Mouse (Mus musculus) stomach, embryonic 14.5 days (tissue): ENCODE results near the gene Lrrk1. TPM values are rescaled to one million over a fixed set of nuclear protein-coding genes. Genes with fewer than 3 reads are reported as not detected.

Source experiments
- ATAC-seq: fragments of 200-750 bp; cut with Nextera tagmentation; 2 replicates; pipeline ENCODE4 v1.8.0; 2017; ENCODE audit warnings: low read depth, moderate TSS enrichment; ENCODE audit not compliant: insufficient number of reproducible peaks, insufficient read depth, low FRiP score
- H3K27ac ChIP-seq: fragments of 300-500 bp; sonication (generic); 2 replicates; pipeline ENCODE4 v1.5.1; 2014; ENCODE audit warnings: mild to moderate bottlenecking, low read length, moderate library complexity, mixed read lengths
- H3K27me3 ChIP-seq: fragments of 300-500 bp; sonication (generic); 2 replicates; pipeline ENCODE4 v1.6.1; 2014; ENCODE audit warnings: low read length, control low read depth, mixed read lengths; ENCODE audit not compliant: control insufficient read depth, insufficient read depth
- H3K36me3 ChIP-seq: fragments of 300-500 bp; sonication (generic); 2 replicates; pipeline ENCODE4 v1.6.1; 2014; ENCODE audit warnings: mild to moderate bottlenecking, control low read depth, low read length, moderate library complexity, mixed read lengths; ENCODE audit not compliant: control insufficient read depth, insufficient read depth
- H3K4me1 ChIP-seq: fragments of 300-500 bp; sonication (generic); 2 replicates; pipeline ENCODE4 v1.6.1; 2014; ENCODE audit warnings: low read length, control low read depth, mixed read lengths; ENCODE audit not compliant: control insufficient read depth, insufficient read depth
- H3K4me2 ChIP-seq: fragments of 300-500 bp; sonication (generic); replicated peaks from 2 replicates; pipeline ENCODE4 v1.6.1; 2014; ENCODE audit warnings: low read depth, low read length, control low read depth
- H3K4me3 ChIP-seq: fragments of 300-500 bp; sonication (generic); 2 replicates; pipeline ENCODE4 v1.5.1; 2014; ENCODE audit warnings: low read depth, low read length, control low read depth
- H3K9ac ChIP-seq: fragments of 300-500 bp; sonication (generic); replicated peaks from 2 replicates; pipeline ENCODE4 v1.6.1; 2014; ENCODE audit warnings: low read depth, mild to moderate bottlenecking, control low read depth, low read length, moderate library complexity, mixed read lengths
- H3K9me3 ChIP-seq: fragments of 300-500 bp; sonication (generic); 2 replicates; pipeline ENCODE4 v1.6.1; 2016; ENCODE audit warnings: low read depth, low read length, control low read depth; ENCODE audit not compliant: control insufficient read depth
- WGBS: fragments of 180-500 bp; shearing (Covaris S2); extraction: QIAGEN DNeasy Blood & Tissue Kit; methylation state at CpG from one replicate; pipeline ENCODE4 v1.1.7; 2014; 5-methylcytosine and 5-hydroxymethylcytosine counted together
- polyA plus RNA-seq: library from polyadenylated mRNA; unstranded; fragments of >200 nt; fragmentation: Nextera tagmentation; extraction: Ambion mirVana; gene quantifications from 2 replicates; pipeline ENCODE4 v1.2.1, GENCODE M21; 2014

Lrrk1 gene
- polyA plus RNA-seq, 1 experiment from 2014 or later, result 17.9 TPM

GRCm38 (mm10) chr7:66300680-66301079, 87.5 kb downstream of the Lrrk1 start:
- ATAC-seq, result peak; percentile 56; the same call in 1 of the 2 replicates
- H3K27ac ChIP-seq, result no peak overlapping the region
- H3K36me3 ChIP-seq, result peaks cover 14% of the 10 kb centered on the region
- H3K4me1 ChIP-seq, result no peaks in the 10 kb centered on the region
- 9% methylated on average over 5 of the region's 5 CpGs for WGBS
- H3K9me3 ChIP-seq, result no peaks in the 10 kb centered on the region
- H3K27me3 ChIP-seq, result no peaks in the 10 kb centered on the region
- no peak overlapping the region for H3K9ac ChIP-seq
- no peak overlapping the region for H3K4me2 ChIP-seq
- H3K4me3 ChIP-seq, result no peak overlapping the region

GRCm38 (mm10) chr7:66297656-66298021, 90.5 kb downstream of the Lrrk1 start:
- H3K9me3 ChIP-seq, result no peaks in the 10 kb centered on the region
- H3K36me3 ChIP-seq, result peaks cover 11% of the 10 kb centered on the region
- no peaks in the 10 kb centered on the region for H3K27me3 ChIP-seq
- H3K4me2 ChIP-seq, result no peak overlapping the region
- H3K27ac ChIP-seq, result no peak overlapping the region
- no peak for ATAC-seq
- 48% methylated on average over 9 of the region's 9 CpGs for WGBS
- H3K9ac ChIP-seq, result no peak overlapping the region
- no peak overlapping the region for H3K4me3 ChIP-seq
- H3K4me1 ChIP-seq, result 0 out of 2 replicates have a peak, but pooled peaks cover 2% of the 10 kb centered on the region

DNA sequence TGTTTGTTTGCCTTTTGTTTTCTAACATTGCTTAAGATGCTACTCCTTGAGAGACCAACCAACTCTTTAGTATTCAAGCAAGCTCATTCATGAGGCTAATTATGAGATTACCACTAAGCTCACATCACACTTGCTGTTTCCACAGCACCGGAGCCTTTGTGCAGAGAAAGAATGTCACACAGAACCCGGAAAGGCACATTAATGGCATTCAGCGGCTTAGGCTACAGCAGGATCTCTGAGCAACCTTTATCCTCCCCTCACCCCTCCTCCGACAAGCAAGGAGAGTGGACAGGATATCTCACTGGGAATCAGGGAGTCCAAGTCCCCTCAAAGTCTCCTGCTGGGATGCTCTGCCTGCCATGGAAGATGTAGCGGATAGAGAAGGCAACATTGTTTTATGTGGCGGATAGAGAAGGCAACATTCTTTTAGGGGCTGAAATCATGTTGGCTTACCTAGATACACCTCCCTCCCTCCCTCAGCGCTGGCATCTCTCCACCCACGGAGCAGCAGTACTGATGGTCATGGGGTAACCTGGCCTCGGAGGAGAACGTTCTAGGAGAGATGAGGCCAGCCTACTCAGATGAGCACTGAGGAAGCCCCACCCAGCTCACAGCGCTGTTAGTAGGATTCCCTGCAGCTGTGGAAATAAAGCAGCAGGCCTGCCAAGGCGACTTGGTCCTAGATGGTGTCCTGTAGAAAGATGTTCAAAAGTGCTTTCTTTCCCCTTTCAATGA, 91.1 kb downstream of the Lrrk1 start:
- WGBS, result 61% methylated on average over 12 of the region's 12 CpGs
- Histone ChIP-seq H3K36me3 (peaks cover 11% of the 10 kb centered on the region), H3K4me3 (no peak overlapping the region), H3K27me3 (no peaks in the 10 kb centered on the region), H3K4me2 (no peak overlapping the region), H3K9ac (no peak overlapping the region), H3K4me1 (0 out of 2 replicates have a peak, but pooled peaks cover 5% of the 10 kb centered on the region), H3K9me3 (no peaks in the 10 kb centered on the region), H3K27ac (no peak overlapping the region)
- ATAC-seq, result no peak

GRCm38 (mm10) chr7:66292552-66293376, 95.4 kb downstream of the Lrrk1 start:
- Histone ChIP-seq H3K4me1 (0 out of 2 replicates have a peak, but pooled peaks cover 5% of the 10 kb centered on the region), H3K27me3 (no peaks in the 10 kb centered on the region), H3K4me2 (no peak overlapping the region), H3K27ac (peak overlapping the region; percentile 7; the same call in 1 of the 2 replicates), H3K9ac (no peak overlapping the region), H3K4me3 (no peak overlapping the region), H3K36me3 (peaks cover 21% of the 10 kb centered on the region), H3K9me3 (no peaks in the 10 kb centered on the region)
- ATAC-seq, result no peak; the same call in 1 of the 2 replicates
- 57% methylated on average over 19 of the region's 19 CpGs for WGBS

GRCm38 (mm10) chr7:66292010-66292409, 96.1 kb downstream of the Lrrk1 start:
- 91% methylated on average over 8 of the region's 8 CpGs for WGBS
- H3K36me3 ChIP-seq, result peaks cover 22% of the 10 kb centered on the region

DNA sequence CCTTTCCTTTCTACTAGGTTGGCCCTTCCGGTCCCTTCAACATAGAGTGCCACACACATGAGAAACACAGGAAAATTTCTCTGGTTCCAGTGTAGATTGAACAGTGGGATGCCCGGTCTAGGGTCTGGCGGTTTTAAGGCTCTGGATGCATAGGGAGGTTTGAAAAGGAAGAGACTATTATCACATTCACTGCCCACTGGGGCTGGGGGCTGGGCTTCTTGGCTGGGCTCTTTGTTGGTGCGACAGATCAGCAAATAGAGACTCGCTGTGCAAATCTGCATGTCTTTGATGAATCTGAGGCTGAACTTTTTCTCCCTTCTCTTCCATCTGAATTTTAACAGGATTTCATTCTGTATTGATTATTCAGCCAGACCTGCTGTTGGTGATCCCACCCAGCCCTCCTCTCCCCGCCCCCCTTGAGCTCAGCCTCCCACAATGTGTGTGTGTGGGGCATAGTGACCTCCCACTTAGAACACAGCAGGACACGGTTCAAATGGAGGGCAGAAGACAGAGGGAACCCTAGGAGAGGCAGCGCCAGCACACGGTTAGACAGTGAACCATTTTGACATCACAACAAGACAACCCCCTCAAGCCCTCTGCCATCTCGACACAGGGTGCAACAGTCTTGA, 105.1 kb downstream of the Lrrk1 start:
- ATAC-seq, result no peak
- 21% methylated on average over 10 of the region's 10 CpGs for WGBS
- H3K36me3 ChIP-seq, result peaks cover 12% of the 10 kb centered on the region
- no peak overlapping the region for H3K27ac ChIP-seq
- H3K27me3 ChIP-seq, result no peaks in the 10 kb centered on the region
- H3K4me2 ChIP-seq, result no peak overlapping the region
- no peak overlapping the region for H3K4me3 ChIP-seq
- no peaks in the 10 kb centered on the region for H3K9me3 ChIP-seq
- no peak overlapping the region for H3K9ac ChIP-seq
- no peaks in the 10 kb centered on the region for H3K4me1 ChIP-seq

More at GRCm38 (mm10) chr7:66292010-66292409, 96.1 kb downstream of the Lrrk1 start:
- H3K27me3 ChIP-seq, result no peaks in the 10 kb centered on the region
- no peaks in the 10 kb centered on the region for H3K9me3 ChIP-seq
- no peak overlapping the region for H3K4me2 ChIP-seq
- H3K27ac ChIP-seq, result no peak overlapping the region
- H3K4me1 ChIP-seq, result 0 out of 2 replicates have a peak, but pooled peaks cover 5% of the 10 kb centered on the region
- no peak overlapping the region for H3K4me3 ChIP-seq
- no peak overlapping the region for H3K9ac ChIP-seq
- no peak for ATAC-seq

GRCm38 (mm10) chr7:66282265-66282664, 105.9 kb downstream of the Lrrk1 start:
- H3K9me3 ChIP-seq, result no peaks in the 10 kb centered on the region
- H3K4me1 ChIP-seq, result no peaks in the 10 kb centered on the region
- H3K27me3 ChIP-seq, result no peaks in the 10 kb centered on the region
- 66% methylated on average over 12 of the region's 12 CpGs for WGBS
- no peak overlapping the region for H3K9ac ChIP-seq
- H3K4me3 ChIP-seq, result no peak overlapping the region
- peaks cover 12% of the 10 kb centered on the region; the same call in 1 of the 2 replicates for H3K36me3 ChIP-seq
- no peak for ATAC-seq
- no peak overlapping the region for H3K27ac ChIP-seq
- no peak overlapping the region for H3K4me2 ChIP-seq

DNA sequence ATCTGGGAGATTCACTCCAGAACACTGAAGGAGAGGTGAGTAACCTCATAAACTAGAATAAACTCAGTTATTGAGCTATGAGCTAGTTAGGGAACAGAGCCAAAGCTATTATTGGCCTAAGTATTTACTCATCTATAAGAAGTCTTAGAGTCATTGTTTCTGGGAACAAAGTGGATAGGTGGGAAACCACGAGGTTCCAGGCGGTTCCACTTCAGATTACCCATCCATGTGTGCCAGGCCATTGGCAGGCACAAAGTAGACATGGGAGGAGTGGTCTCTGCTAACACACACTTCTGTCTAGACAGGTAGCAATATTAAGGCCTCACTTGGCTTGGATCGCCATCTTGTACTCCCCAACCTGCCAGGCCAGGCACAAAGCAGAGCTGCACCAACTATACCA, 110.1 kb downstream of the Lrrk1 start:
- Histone ChIP-seq H3K4me3 (no peak overlapping the region), H3K9me3 (no peaks in the 10 kb centered on the region), H3K4me2 (no peak overlapping the region), H3K36me3 (no peaks in the 10 kb centered on the region; the same call in 1 of the 2 replicates), H3K27me3 (no peaks in the 10 kb centered on the region), H3K4me1 (no peaks in the 10 kb centered on the region), H3K27ac (no peak overlapping the region), H3K9ac (no peak overlapping the region)
- no peak for ATAC-seq
- WGBS, result 78% methylated on average over 3 of the region's 3 CpGs
